Mouse (Mus musculus): ENCODE results near the gene Sik3.
"Not testable (repeated sequence)": the region's sequence is repeated elsewhere in the genome, so short reads cannot be mapped to it uniquely, and the experiment has no call there.

The Sik3 gene

DNA sequence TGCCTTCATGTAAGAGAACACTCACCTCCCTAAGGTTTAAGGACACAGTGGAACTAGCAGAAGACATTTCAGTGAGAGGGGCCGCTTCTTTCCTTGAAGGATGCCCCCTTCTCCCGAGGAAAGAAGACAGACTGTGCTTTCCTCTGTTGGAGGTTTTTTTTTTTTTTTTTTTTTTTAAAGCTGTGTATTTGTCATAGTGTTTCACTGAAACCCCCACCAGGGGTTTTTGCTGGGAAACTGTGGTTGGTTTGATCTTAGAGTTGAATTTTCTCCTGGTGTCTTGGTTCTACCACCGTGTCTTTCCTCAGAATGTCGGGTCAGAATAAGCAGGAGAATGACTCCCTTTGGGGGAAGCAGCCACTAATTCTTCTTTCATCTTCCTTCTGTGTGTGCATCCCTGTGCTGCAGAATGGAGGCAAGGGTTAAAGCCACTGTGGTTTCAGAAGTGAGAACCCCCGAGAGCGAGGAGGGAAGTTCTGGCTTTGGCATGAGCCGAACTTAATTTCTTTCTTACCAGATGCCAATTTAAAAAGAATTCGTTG, 106.3 kb downstream of the Sik3 start:
- DNase-seq, result no peak

DNA sequence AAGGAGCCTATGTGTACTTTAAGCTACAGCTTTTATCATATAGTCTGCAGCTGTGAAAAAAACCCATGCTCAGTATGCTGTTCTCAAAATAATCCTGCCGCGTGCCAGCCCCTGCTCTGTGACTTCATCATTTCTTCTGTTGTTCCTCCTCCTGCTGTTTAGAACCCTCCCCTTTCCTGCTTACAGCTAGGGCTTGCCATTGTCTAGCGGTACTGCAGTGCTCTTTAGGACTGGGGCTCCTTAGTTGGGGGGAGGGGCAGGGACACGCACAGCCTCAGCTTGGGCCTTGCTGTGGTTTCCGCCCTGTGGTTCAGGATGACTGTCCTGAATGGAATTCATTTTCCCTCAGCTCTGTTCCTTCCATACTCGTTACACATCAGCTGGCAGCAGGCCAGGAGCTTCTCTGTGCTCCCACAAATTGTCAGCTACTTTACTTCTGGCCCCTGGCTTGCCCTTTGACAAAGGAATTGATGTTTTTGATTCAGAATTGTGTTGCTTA, 107.4 kb downstream of the Sik3 start:
- peak; percentile 60 to 72 for DNase-seq

DNA sequence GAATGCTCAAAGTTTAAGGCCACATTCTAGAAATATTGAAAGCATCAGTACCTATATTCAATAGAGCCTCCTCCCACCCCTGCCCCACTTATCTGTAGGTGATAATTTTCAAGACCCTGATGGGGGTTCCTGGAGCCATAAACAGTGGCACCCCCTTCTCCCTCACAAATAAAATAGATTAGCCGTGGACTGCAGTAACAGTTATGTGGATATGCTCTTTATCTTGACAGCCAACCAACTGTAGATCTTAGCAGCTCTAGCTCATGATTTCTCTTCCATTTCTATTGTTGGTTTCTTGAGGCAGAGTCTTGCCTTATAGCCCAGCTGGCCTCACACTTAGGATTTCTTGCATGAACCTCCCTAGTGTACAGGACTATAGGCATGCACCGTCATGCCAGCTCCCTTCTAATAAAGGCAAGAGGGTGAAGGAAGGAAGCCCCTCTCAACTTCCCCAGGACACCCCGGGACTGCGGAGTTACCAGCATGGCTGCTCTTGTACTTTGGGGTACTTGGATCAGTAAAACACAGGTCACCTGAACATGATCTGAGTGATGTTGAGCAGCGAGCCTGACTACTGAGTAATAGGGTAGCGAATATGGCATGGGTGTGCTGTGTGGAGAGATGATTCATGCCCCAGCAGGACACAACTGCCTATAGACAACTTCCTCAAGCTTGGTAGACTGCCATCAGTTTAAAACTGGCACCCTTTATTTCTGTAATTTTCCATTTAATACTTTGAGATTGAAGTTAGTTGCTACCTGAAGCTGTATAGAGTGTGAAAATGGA, 108.0 kb downstream of the Sik3 start:
- peak; percentile 38 to 42 for DNase-seq

DNA sequence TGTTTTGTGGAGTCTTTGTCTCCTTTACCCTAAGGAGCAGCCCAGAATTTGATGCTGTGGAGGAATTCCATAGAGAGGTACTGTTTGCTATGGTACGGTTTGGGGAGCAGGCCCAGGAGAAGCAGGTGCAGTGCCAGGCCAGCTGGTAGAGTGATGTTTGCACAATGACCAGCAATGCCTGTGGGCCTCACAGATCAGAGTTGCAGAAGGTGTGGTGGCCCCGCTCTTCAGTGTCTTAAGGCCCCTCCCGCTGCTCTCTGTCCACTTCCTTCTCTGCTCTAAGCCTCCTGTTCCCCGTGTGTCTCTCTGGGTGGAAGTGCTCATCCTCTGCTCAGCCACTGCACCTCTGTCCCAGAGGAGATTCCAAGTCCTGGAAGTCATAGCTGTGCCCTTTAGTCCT, 108.9 kb downstream of the Sik3 start:
- no peak for DNase-seq

DNA sequence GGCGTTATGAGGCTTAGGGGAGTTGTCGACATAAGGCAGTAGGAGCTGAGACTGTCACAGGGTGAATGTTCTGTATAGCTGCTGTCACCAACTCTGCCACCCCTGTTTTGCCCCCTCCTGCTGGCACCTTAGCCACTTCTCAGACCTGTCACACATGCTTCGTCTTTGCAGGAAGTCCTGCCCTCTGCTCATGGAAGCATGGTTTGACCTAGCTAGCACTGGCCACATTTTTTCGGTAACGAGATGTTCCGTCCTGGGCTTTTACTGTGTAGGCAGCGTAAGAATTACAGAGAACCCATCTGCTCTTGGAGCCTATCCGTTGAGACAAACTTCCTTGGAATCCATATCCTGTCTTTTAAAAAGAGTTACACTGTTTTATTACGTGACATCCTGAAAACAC, 110.1 kb downstream of the Sik3 start:
- no peak for DNase-seq

DNA sequence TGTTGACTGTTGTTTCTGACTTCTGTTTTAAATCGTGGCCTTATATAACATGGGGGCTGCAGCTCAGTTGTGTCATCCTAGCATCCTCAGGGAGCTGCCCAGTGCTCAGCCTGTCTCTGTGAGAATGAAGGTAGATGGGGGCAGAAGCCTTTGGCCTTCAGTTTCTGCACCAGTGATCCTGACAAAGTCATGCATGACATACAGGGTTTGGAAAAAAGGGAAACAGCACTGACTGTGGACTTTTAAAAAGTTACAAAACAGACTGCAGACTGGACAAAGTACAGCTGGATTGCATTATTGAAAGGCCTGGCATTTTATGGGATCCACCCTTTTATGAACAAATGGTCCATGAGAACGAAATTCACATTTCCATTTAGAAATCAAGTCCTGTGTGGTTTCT, 113.7 kb downstream of the Sik3 start:
- DNase-seq, result no peak

DNA sequence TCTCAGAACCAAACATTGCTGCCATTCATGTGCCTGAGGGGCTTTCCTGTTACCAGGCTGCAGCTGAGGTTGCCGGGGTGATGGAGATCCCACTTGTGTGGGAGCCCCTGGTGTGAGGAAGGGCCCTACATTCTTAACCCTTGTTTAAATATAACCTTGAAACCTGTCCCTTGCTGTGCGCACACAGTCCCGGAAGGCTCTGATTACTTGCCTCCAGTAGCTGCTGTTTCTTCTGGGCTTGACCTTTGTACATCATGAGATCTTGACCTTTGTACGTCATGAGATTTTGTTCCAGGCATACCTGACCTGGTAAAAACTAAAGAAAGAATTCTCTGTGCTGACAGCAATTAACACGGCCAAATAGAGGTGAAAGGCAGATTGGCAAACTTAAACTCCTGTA, 114.7 kb downstream of the Sik3 start:
- no peak for DNase-seq

DNA sequence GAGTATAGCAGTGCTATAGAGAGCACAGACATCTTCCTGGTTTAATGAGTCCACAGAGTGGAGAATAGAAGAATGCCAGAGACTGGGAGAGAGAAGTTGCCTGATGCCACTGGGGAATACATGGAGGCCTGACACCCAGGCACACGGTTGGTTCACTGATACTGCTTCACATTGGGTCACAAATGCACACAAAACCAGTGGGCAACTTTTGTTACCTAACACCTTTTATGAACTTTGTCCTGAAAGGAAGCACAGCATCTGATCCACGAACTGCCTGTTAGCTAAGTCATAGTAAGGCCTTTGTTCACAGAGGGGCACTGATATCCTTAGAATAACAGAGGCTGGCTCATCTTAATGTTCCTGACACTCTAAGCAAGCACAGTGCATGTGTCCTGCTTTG, 116.6 kb downstream of the Sik3 start:
- DNase-seq, result no peak

DNA sequence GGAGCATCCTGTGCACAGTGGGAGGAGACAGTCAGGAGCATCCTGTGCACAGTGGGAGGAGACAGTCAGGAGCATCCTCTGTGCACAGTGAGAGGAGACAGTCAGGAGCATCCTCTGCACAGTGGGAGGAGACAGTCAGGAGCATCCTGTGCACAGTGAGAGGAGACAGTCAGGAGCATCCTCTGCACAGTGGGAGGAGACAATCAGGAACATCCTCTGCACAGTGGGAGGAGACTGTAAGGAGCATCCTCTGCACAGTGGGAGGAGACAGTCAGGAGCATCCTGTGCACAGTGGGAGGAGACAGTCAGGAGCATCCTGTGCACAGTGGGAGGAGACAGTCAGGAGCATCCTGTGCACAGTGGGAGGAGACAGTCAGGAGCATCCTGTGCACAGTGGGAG, 120.2 kb downstream of the Sik3 start:
- not testable (repeated sequence) for DNase-seq

DNA sequence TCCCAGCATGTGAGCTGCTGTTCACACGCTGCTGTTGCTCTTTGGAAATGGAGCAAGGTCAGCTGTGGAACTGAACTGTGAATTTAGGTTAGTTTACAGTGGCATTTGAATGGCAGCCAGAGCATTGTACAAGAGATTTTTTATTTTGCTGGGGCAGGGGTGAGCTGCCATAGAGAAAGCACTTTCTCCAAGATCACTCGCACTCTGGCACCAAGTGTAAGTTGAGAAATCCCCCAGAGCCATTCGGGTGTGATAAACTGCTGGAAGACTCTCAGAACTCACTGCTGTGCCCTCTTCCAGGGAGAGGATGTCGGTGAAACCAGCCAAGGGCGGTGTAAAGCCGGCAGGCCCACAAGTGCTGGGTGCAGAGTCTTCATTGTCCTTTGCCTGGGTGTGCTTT, 126.2 kb downstream of the Sik3 start:
- DNase-seq, result no peak

DNA sequence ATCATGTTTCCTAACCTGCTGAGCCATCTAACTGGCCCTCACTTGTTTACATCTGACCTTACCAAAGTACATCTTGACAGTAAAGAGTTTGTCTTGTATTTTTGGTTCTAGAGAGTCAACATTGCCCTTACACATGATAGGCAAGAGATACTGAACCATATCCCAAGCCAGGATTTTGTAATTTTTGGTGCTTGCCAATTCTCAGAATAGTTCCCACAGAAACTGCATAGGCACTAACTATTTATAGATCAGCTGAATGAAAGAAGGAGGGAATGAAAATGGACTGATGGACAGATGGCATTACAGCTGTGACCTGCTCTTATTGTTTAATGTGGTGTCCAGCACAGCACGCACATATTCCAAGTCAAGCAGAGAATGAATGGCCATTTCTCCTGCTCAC, 128.2 kb downstream of the Sik3 start:
- DNase-seq, result peak in 1 of 2 experiments; percentile 25

DNA sequence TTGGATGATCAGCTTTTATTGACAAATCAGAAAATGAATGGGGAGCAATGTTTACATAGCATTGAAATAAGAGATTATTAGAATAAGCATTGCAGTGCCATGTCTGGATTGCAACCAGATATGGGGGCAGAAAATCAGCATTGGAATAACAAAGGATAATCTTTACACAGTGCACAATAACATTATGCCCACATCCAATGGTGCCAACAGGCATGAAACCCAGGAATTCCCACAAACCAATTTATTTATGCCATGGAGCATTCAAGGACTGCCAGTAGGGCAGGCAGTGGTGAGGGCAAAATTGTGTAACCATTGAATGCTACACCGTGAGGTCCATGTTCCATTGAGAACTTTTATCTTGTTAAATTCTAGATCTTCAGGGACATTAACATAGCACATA, 129.4 kb downstream of the Sik3 start:
- DNase-seq, result no peak

DNA sequence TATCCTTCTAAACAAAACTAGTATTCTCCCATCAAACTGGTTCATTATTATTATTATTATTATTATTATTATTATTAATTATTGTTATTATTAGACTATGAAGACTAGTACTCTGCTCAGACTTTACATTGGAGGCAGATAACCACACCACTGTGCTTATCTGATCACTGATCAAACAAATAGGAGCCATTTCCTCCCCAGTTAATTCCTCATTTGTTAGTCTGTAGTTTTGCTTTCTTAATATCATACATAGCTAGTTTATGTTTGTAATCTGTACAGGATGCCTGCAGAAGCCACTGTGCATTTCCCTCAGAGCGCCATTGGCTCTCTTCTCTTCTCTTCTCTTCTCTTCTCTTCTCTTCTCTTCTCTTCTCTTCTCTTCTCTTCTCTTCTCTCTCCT, 129.9 kb downstream of the Sik3 start:
- DNase-seq, result no peak

DNA sequence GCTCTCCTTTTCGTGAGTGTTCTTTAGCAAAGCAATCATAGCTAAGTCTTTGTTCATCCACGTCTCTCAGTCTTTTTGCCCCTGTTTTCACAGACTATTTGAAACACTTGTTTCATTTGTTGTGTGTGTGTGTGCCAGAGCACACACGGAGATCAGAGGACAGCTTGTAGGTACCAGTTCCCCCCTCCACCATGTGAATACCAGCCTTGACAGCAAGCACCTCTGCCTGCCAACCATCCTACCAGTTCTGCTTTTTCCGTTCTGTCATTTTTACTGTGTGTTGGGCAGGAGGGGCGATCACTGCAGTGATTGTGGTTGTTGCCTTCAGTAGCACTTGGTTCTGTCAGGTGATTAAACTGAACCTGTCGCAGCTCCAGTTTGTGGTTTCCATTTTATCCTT, 132.4 kb downstream of the Sik3 start:
- no peak for DNase-seq

DNA sequence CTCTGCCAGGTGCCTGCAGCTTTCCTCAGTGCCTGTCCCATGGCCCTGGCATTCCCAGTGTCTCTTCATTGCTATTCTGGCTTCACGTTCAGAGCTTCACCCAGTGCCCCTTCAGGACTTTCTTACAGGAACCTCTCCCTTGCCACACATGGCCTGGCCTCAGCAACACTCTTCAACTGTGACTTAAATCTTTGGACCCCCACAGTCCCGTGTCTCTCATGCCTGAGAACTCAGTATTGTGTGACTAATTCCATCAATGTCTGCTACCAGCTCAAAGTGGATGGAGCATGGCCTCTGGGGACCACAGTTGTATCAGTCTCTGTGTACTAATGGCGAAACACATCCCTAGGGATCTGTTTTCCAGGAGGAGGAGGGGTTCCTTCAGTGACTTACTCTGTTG, 133.8 kb downstream of the Sik3 start:
- DNase-seq, result no peak

DNA sequence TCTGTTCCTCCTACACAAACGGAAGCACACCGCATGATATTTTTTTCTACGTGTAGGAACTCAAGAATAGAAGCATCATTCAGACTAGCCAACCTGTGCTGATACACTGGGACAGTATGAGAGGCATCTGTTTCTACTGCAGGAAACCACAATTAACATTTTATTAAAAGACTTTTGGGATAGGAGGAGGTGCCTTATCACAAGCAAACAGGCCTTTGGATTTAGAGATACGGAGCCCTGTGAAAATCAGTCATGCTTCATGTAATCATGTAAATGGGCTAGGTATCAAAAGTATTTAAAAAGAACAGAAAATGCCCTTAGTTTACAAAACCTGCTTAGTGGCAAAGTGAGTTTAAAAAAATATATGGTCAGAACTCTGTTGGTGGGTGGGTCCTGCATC, 136.1 kb downstream of the Sik3 start:
- DNase-seq, result no peak

DNA sequence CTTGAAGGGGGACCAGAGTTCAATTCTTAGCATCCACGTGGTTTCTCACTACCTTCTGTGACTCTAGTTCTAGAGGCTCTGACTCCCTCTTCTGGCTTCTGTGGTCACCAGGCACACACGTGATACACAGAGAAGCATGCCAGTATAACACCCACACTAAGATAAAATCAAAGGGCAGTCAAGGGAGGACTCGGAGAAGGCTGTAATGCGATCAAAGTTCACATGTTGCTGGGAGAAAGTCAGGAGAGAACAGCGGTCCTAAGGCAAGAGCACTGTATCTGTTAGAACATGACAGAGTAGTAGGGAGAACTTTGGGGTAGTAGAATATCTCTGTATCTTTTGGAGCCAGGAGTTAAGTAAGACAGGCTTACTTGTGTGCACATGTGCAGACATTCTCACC, 136.8 kb downstream of the Sik3 start:
- DNase-seq, result no peak

DNA sequence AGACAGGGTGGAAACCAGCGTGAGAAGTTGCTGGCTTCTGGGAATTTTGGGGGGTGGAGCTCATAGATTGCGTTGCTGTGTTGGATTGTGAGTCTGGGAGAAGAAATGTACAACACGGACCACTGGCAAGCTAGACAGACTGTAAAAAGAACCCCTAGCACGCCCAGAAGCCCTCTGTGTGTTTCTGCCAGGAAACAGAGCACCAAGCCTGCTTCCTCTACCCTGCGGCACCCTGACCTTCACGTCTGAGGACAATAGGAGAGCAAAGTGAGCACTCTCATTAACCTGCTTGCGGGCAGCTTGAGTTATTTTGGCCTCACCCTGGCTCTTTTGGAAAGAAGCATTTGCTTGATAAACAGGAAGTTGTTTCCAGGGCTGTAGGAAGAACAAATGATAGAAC, 137.5 kb downstream of the Sik3 start:
- no peak for DNase-seq

DNA sequence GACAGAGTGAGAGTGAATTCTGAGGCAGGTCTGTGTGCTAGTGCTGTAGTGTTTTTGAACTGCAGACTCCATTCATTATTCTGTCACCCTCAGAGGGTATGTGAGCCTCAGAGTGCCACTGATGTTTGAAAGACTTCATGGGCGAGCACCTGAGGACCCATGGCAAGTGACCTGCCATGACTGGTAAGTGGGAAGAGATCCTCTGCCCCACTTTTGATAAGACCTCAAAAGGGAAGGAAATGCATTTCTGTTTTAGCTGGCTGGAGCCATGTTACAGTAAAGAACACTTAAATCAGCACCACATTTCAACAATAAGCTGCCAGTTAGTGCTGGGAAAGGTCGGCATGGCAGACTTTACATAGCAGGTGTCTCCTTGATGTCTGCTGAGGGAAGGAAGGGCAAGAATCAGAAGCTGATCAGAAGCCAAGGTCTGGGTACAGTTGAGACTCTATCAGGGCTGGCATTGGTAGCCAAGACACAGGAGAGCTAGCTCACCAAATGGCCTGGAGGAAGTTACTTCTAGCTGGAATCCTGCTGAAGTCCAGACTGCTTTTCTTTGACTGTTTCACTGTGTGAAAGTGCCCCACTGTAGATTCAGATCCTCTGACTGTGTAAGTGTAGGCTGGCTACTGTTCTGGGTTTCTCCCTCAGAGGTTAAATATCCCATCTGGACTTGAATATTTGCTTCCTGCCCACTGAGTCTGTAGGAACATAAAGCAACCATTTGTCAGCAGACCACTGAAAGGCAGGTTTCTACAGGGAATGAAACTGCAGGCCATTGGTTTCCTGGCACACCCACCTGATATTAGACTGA, 138.5 kb downstream of the Sik3 start:
- peak in 1 of 2 experiments; percentile 32 for DNase-seq

DNA sequence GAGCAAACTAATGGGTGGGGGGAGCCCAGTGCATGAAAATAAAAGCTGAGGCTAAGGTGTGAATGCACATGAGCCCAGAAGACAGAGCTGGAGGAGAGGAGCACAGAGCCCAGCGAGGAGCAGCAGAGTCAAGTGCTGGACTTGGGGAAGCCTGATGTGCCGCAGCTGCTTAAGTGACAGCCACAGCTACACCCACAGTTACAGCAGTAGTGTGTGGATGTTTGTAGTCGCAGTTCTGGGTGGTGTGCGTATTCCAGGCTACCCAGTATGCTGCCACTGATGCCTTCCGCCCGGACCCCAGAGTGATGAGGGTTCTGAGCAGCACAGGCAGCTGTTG, 139.1 kb downstream of the Sik3 start:
- DNase-seq, result no peak

DNA sequence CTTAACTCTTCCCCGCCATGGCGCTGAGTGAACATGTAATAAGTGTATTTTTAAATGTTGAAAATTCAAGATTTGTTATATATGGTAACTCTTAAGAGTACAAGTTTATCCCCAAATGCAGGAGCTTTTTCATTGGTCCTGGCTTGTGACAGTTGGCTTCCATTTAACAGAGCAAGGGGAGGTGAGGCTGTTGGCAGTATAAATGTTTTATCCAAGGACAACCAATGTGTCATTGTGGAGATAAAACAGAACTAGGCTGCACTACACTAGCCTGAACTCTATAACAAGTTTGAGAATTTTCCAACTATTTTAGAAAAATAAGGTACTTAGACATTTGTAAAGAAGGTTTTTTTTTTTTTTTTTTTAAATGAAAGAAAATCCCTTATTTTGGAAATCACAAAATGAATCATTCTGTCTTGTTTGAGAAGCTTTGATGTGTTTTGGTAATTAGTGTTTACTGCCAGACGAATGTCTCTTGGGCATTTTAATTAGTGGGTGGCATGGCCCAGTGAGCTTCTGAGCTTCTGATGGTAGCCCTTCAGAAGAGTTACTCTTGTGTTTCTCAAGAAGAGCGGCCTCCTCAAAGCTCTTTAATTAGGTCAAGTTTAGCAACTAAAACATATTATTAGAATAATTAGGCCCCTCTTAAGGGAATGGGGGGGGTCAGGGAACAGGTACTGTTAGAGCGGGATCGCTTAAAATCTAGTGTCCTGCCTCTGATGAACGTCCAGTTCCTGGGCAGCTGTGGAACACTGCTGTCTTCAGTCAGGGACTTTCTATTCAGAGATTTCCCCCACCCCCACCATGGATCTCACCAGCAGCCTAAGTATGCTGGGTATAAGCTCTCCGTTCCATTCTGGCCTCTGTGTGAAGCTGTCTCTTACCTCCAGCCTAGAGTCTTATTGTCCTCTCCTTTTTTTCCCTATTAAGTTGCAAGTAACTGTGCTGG, 139.7 kb downstream of the Sik3 start:
- no peak for DNase-seq

DNA sequence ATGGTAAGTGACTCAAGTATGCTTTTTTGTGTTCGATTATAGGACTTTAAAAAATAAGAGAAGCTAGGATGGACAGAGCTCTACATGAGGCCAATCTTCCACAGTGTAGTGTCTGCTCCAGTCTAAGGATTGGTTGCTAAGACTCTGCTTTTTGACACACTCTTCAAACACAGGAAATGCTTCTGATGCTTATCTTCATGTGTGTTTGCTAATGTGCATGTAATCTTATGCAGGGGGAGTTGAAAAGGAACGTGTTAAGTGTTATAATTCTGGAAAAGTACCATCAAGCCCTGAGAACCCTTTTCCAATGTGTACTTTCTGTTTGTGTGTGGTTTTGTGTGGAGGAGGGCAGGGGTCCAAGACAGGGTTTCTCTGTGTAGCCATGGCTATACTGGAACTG, 141.8 kb downstream of the Sik3 start:
- DNase-seq, result no peak

DNA sequence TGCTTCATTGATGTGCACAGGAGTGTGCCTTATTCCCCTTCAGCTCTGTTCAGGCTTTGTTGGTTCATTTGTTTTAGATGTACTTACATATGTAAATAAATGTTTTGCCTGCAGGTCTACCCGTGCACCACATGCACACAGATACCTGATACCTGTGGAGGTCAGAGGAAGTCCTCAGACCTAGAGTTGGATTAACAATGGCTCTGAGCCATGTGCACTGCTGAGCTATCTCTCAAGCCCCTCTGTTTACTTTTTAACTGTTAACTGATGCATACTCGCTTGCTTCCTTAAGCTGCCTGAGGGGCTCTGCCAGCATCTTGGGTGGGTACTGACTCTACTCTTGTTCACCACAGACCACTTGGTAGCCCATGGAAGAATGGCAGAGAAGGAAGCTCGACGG, 142.4 kb downstream of the Sik3 start:
- DNase-seq, result no peak
